Mouse (Mus musculus) thymus, adult 2 months (tissue): Measurements from ENCODE around the gene Inca1.

ENCODE experiments used
- CTCF ChIP-seq: fragments of 200-500 bp; IDR thresholded peaks from 2 replicates; pipeline ENCODE4 v1.5.1; 2012; ENCODE audit warnings: mild to moderate bottlenecking, control low read depth, low read length, moderate library complexity, borderline replicate concordance; ENCODE audit not compliant: control insufficient read depth, poor library complexity, insufficient read depth; ENCODE audit errors: extremely low read depth
- POLR2A ChIP-seq: fragments of 200-500 bp; IDR thresholded peaks from 2 replicates; pipeline ENCODE4 v1.6.1; 2012; ENCODE audit warnings: mild to moderate bottlenecking, low read length, control low read depth, moderate library complexity; ENCODE audit not compliant: control insufficient read depth, poor library complexity, insufficient read depth; ENCODE audit errors: extremely low read depth

DNA sequence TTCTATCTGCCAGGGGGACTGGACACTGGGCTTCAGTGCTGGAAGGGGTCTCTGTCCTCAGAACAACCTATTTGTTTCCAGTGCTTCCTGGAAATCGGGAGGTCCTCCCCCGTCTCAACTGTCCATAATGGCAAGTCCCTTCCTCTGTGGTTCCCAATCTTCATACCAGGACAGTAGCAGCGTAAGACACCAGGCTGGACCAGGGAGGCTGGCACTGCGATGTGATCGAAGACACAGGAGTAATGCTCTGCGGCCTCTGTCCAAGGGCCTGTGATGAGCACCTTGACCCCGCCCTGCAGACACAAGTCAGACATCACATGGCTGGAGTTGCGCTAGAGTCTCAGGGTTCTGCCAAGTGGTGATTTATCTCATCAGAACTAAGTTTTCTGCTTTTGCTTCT, 20.6 kb downstream of the Inca1 start:
- TF ChIP-seq POLR2A (no peak), CTCF (no peak)
